Mouse (Mus musculus) CH12.LX (cell line): ENCODE data around the gene Pop5. TPM values are rescaled to one million over a fixed set of nuclear protein-coding genes. Genes with fewer than 3 reads are reported as not detected.

Experiments used
- DNase-seq: peaks from one replicate; pipeline ENCODE4 v3.0.0-alpha.2; 2013; ENCODE audit errors: extremely low read depth
- H3K27ac ChIP-seq: 2 replicates; pipeline ENCODE4 v1.5.1; 2012; ENCODE audit warnings: low read depth, mild to moderate bottlenecking, control low read depth, moderate library complexity; ENCODE audit not compliant: insufficient read depth
- H3K27me3 ChIP-seq: replicated peaks from 2 replicates; pipeline ENCODE3; 2012; ENCODE audit warnings: inconsistent platforms
- H3K36me3 ChIP-seq, 2 experiments: replicated peaks in 1 of 2; 2 replicates each; pipeline versions ENCODE3 to v1.6.1; 2012; ENCODE audit warnings: inconsistent platforms in 1 of 2, low read length in 1 of 2, mild to moderate bottlenecking in 1 of 2, mixed read lengths in 1 of 2, moderate library complexity in 1 of 2; ENCODE audit not compliant: control insufficient read depth in 1 of 2, insufficient read depth in 1 of 2
- H3K4me1 ChIP-seq, 2 experiments: 2 replicates each; pipeline ENCODE4 v1.6.1; 2012; ENCODE audit warnings: inconsistent platforms in 1 of 2, moderate library complexity in 1 of 2; ENCODE audit not compliant: insufficient read depth in 2 of 2, control insufficient read depth in 1 of 2
- H3K4me2 ChIP-seq: 2 replicates; pipeline ENCODE4 v1.6.1; 2012; ENCODE audit warnings: low read depth, mild to moderate bottlenecking, control low read depth; ENCODE audit not compliant: poor library complexity, insufficient read depth, severe bottlenecking
- H3K4me3 ChIP-seq, 3 experiments: fragments of 150-350 bp in 1 of 3; sonication (generic) in 1 of 3; replicated peaks in 1 of 3; 2 replicates each; pipeline versions ENCODE3 to v1.5.1; 2011 to 2012; ENCODE audit warnings: low read depth in 2 of 3, low read length in 2 of 3, mild to moderate bottlenecking in 2 of 3, moderate library complexity in 2 of 3, control low read depth in 1 of 3, improper control_type of control experiment in 1 of 3, inconsistent platforms in 1 of 3, mixed read lengths in 1 of 3; ENCODE audit not compliant: poor library complexity in 1 of 3
- H3K79me2 ChIP-seq: replicated peaks from 2 replicates; pipeline ENCODE4 v1.6.1; 2012; ENCODE audit warnings: mild to moderate bottlenecking, moderate library complexity; ENCODE audit not compliant: control insufficient read depth, poor library complexity, insufficient read depth, severe bottlenecking; ENCODE audit errors: extremely low read depth
- H3K9ac ChIP-seq: 2 replicates; pipeline ENCODE4 v1.6.1; 2012; ENCODE audit warnings: low read depth, mild to moderate bottlenecking, control low read depth, moderate library complexity; ENCODE audit not compliant: insufficient read depth
- H3K9me3 ChIP-seq: replicated peaks from 2 replicates; pipeline ENCODE3; 2012; ENCODE audit warnings: low read length, inconsistent platforms, mixed read lengths
- BHLHE40 ChIP-seq: IDR thresholded peaks from 2 replicates; pipeline ENCODE4 v1.6.1; 2011; ENCODE audit warnings: mild to moderate bottlenecking, low read depth, low read length, improper control_type of control experiment
- CHD1 ChIP-seq: IDR thresholded peaks from 2 replicates; pipeline ENCODE4 v1.6.1; 2012; ENCODE audit warnings: low read depth, low read length, improper control_type of control experiment, inconsistent platforms
- CHD2 ChIP-seq: IDR thresholded peaks from 2 replicates; pipeline ENCODE4 v1.6.1; 2011; ENCODE audit warnings: low read length, improper control_type of control experiment
- CTCF ChIP-seq, 2 experiments: IDR thresholded peaks in 1 of 2; conservative IDR thresholded peaks in 1 of 2; 2 replicates each; pipeline ENCODE4 v1.5.1; 2011 to 2012; ENCODE audit warnings: low read depth in 2 of 2, low read length in 2 of 2, improper control_type of control experiment in 1 of 2, inconsistent platforms in 1 of 2, mild to moderate bottlenecking in 1 of 2, moderate library complexity in 1 of 2
- ELF1 ChIP-seq: IDR thresholded peaks from 2 replicates; pipeline ENCODE4 v1.6.1; 2014; ENCODE audit warnings: low read depth, mild to moderate bottlenecking, inconsistent platforms, low read length, improper control_type of control experiment
- EP300 ChIP-seq: IDR thresholded peaks from 2 replicates; pipeline ENCODE4 v1.6.1; 2011; ENCODE audit warnings: low read length, improper control_type of control experiment
- ETS1 ChIP-seq: conservative IDR thresholded peaks from 2 replicates; pipeline ENCODE4 v1.6.1; 2012; ENCODE audit warnings: low read depth, mild to moderate bottlenecking, inconsistent platforms, low read length, improper control_type of control experiment, moderate library complexity
- GABPA ChIP-seq: IDR thresholded peaks from 2 replicates; pipeline ENCODE4 v1.6.1; 2012; ENCODE audit warnings: low read depth, low read length, improper control_type of control experiment, inconsistent platforms; ENCODE audit not compliant: insufficient replicate concordance
- IRF4 ChIP-seq: IDR thresholded peaks from 2 replicates; pipeline ENCODE4 v1.6.1; 2014; ENCODE audit warnings: low read depth, mild to moderate bottlenecking, inconsistent platforms, low read length, improper control_type of control experiment
- KAT2A ChIP-seq: IDR thresholded peaks from 2 replicates; pipeline ENCODE4 v1.6.1; 2012; ENCODE audit warnings: low read length, improper control_type of control experiment, inconsistent platforms; ENCODE audit not compliant: insufficient replicate concordance
- MAFK ChIP-seq: IDR thresholded peaks from 2 replicates; pipeline ENCODE4 v1.6.1; 2011; ENCODE audit warnings: low read length, improper control_type of control experiment; ENCODE audit not compliant: insufficient replicate concordance
- MAX ChIP-seq: IDR thresholded peaks from 2 replicates; pipeline ENCODE4 v1.6.1; 2011; ENCODE audit warnings: low read length, improper control_type of control experiment
- MEF2A ChIP-seq: IDR thresholded peaks from 2 replicates; pipeline ENCODE4 v1.6.1; 2014; ENCODE audit warnings: low read depth, mild to moderate bottlenecking, inconsistent platforms, low read length, improper control_type of control experiment, borderline replicate concordance
- MXI1 ChIP-seq: IDR thresholded peaks from 2 replicates; pipeline ENCODE4 v1.6.1; 2011; ENCODE audit warnings: mild to moderate bottlenecking, low read depth, low read length, improper control_type of control experiment
- NELFE ChIP-seq: IDR thresholded peaks from 2 replicates; pipeline ENCODE4 v1.6.1; 2011; ENCODE audit warnings: low read depth, low read length, improper control_type of control experiment
- NRF1 ChIP-seq: IDR thresholded peaks from 2 replicates; pipeline ENCODE4 v1.6.1; 2014; ENCODE audit warnings: low read depth, mild to moderate bottlenecking, inconsistent platforms, low read length, improper control_type of control experiment, moderate library complexity
- PAX5 ChIP-seq: IDR thresholded peaks from 2 replicates; pipeline ENCODE4 v1.6.1; 2012; ENCODE audit warnings: low read length, inconsistent platforms, mixed read lengths
- POLR2A ChIP-seq: IDR thresholded peaks from 2 replicates; pipeline ENCODE4 v1.6.1; 2011; ENCODE audit warnings: low read depth, mild to moderate bottlenecking, improper control_type of control experiment, low read length
- POLR2AphosphoS2 ChIP-seq: IDR thresholded peaks from 2 replicates; pipeline ENCODE4 v1.6.1; 2011; ENCODE audit warnings: low read depth, low read length, improper control_type of control experiment
- RAD21 ChIP-seq: IDR thresholded peaks from 2 replicates; pipeline ENCODE4 v1.6.1; 2011; ENCODE audit warnings: low read depth, mild to moderate bottlenecking, low read length, improper control_type of control experiment, moderate library complexity
- SIN3A ChIP-seq: IDR thresholded peaks from 2 replicates; pipeline ENCODE4 v1.6.1; 2012; ENCODE audit warnings: low read length, improper control_type of control experiment, inconsistent platforms
- SMC3 ChIP-seq: IDR thresholded peaks from 2 replicates; pipeline ENCODE4 v1.6.1; 2011; ENCODE audit warnings: low read depth, low read length, improper control_type of control experiment
- TBP ChIP-seq: conservative IDR thresholded peaks from 2 replicates; pipeline ENCODE4 v1.6.1; 2011; ENCODE audit warnings: low read depth, low read length, improper control_type of control experiment
- UBTF ChIP-seq: IDR thresholded peaks from 2 replicates; pipeline ENCODE4 v1.6.1; 2012; ENCODE audit warnings: low read depth, mild to moderate bottlenecking, inconsistent platforms, low read length, improper control_type of control experiment, moderate library complexity
- USF1 ChIP-seq: IDR thresholded peaks from 2 replicates; pipeline ENCODE4 v1.6.1; 2014; ENCODE audit warnings: low read depth, mild to moderate bottlenecking, inconsistent platforms, low read length, improper control_type of control experiment
- USF2 ChIP-seq: conservative IDR thresholded peaks from 2 replicates; pipeline ENCODE4 v1.6.1; 2011; ENCODE audit warnings: low read depth, low read length, improper control_type of control experiment
- ZC3H11A ChIP-seq: IDR thresholded peaks from 2 replicates; pipeline ENCODE4 v1.6.1; 2012; ENCODE audit warnings: low read depth, mild to moderate bottlenecking, inconsistent platforms, low read length, improper control_type of control experiment
- ZMIZ1 ChIP-seq: IDR thresholded peaks from 2 replicates; pipeline ENCODE4 v1.6.1; 2012; ENCODE audit warnings: low read depth, mild to moderate bottlenecking, inconsistent platforms, low read length, improper control_type of control experiment
- dilution Hi-C: fragments of 300-500 bp; cut with MboI; formaldehyde crosslinking; loops from 2 replicates; pipeline ENCODE4 v1.14.3; 2020; ENCODE audit warnings: low sequenced_read_pairs; ENCODE audit not compliant: extremely low pct_unique_long_range_greater_than_20kb, extremely low pct_ligation_motif_present
- in situ Hi-C: fragments of 300-500 bp; cut with MboI; formaldehyde crosslinking; loops from 3 replicates; pipeline ENCODE4 v1.14.3; 2019; ENCODE audit warnings: low sequenced_read_pairs, low pct_ligation_motif_present, low pct_unique_long_range_greater_than_20kb, mixed read lengths
- polyA plus RNA-seq: library from polyadenylated mRNA; unstranded; fragments of >175 nt; gene quantifications from 2 replicates; pipeline ENCODE4 v1.2.1, GENCODE M21; 2012; ENCODE audit warnings: low read depth; ENCODE audit not compliant: insufficient read length
- total RNA-seq, 2 experiments: library from RNA; depleted of rRNA; stranded (reverse); fragments of 300-350 nt in 1 of 2; fragments of >200 nt in 1 of 2; gene quantifications; 2 replicates each; pipeline ENCODE4 v1.2.3; 2012 to 2014

The Pop5 gene
- total RNA-seq (2012; rRNA removed) = 236 and 301 TPM in 2 replicates
- 156 and 161 TPM in 2 replicates for total RNA-seq (2014; rRNA removed)
- 127 and 163 TPM in 2 replicates for polyA plus RNA-seq

DNA sequence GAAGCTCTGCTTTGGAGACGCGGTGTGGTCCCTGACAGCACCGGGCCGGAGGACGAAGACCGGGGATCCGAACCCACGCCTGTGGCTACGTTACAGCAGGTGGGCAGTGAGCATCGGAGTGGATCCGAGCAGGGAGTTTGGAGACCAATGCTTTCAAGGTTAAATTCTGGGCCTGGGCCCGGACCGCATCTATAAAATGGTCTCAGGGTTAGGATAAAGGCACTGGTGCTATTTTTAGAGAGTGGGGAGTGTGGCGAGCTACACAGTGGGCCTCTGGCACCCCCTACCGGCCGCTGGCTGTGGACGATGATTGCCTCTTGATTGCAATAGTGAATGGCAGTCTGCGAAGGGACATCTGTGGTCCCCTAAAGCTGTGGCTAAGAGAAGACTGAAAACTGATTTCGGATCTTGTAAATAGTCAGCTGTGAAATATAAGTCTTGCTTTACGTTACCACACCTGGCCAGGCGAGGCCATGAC, at the start of gene Pop5:
Pop5 (plus strand) TSS at position 51 of the 478 bp plus-strand sequence.
- no peaks in the 10 kb centered on the region for H3K27me3 ChIP-seq
- in situ Hi-C loops (loop anchor here (5.0 kb wide), 2 partner anchors 109 to 259 kb away; no protein-coding TSS in a partner anchor), dilution Hi-C loops (no loop called here)
- peak; percentile 78 for DNase-seq
- no peak within 1 kb of the TSS for H3K27ac ChIP-seq
- peaks cover 19% of the 10 kb centered on the region for H3K79me2 ChIP-seq
- H3K4me2 ChIP-seq = no peak within 1 kb of the TSS
- peaks cover 10 to 27% of the 10 kb centered on the region in 2 experiments for H3K4me1 ChIP-seq
- H3K4me3 ChIP-seq = peak within 1 kb of the TSS in 1 of 3 experiments; percentile 21
- no peak within 1 kb of the TSS for H3K9ac ChIP-seq
- TF ChIP-seq SIN3A (no peak), ELF1 (no peak), CTCF (conservative IDR thresholded peaks at IDR 0.05 in 1 of 2, IDR thresholded peaks at IDR 0.05 in 1 of 2; ENCODE audit: low read depth in 2 of 2, low read length in 2 of 2) (peak; percentile 83 to 93), CHD1 (no peak), UBTF (no peak), IRF4 (no peak), TBP (no peak), CHD2 (no peak), ZC3H11A (no peak), SMC3 (peak; percentile 72), NELFE (no peak), RAD21 (peak; percentile 88), USF2 (no peak), PAX5 (no peak), GABPA (no peak), ZMIZ1 (no peak), MAFK (no peak), MEF2A (peak; percentile 97), POLR2A (no peak), EP300 (no peak)
- TF ChIP-seq, all 38 proteins: peak for 4
- Histone ChIP-seq H3K36me3 (peaks cover 13 to 15% of the 10 kb centered on the region in 2 experiments), H3K9me3 (no peaks in the 10 kb centered on the region)

DNA sequence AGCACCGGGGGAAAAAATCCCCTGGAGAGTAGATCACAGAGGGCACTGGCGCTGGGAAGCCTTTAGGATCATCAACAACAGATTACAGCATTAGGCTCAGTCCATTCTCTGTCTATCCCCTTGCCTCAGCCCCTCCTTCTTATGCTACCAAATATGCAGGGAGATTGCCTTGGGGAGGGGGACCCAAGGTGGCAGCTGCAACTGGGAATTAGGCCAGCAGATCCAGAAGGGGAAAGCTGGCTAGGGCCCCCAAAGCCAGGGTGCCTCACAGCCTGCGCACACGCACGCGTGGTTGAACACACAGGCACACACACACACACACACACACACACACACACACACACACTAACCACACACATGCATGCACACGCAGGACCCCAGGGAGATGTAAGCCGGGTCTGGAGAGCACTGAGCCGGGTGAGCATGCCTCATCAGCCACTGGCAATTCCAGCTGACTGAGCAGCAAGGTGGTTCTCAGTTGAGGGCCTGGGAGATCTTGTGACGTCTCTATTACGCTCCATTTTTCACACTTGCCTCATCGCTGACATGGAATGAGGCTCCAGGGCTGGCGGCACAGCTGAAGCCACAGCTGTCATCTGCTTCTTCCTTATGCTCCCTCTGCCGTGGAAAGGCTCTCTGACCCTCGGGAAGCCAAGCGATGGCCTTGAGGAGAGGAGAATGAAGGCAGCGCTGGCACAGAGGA, 49.1 kb upstream of the Pop5 start:
- H3K79me2 ChIP-seq = no peaks in the 10 kb centered on the region
- H3K9ac ChIP-seq = peak overlapping the region; percentile 62
- DNase-seq = peak; percentile 60
- 0 out of 2 replicates have a peak overlapping the region, but pooled peaks have one; percentile 23 for H3K27ac ChIP-seq
- no peaks in the 10 kb centered on the region for H3K36me3 ChIP-seq
- peak overlapping the region; percentile 80 for H3K4me2 ChIP-seq
- in situ Hi-C loops (no loop called here), dilution Hi-C loops (no loop called here)
- peaks cover 35% of the 10 kb centered on the region for H3K27me3 ChIP-seq
- H3K4me1 ChIP-seq = peaks cover 10 to 31% of the 10 kb centered on the region in 2 experiments
- H3K4me3 ChIP-seq = peak overlapping the region in 2 of 3 experiments; percentile 44 to 50
- no peak for TF ChIP-seq POLR2AphosphoS2
- 0 out of 2 replicates have a peak, but pooled peaks have one; percentile 35 for TF ChIP-seq IRF4
- peak; percentile 78 for TF ChIP-seq MAX
- TF ChIP-seq PAX5 = no peak
- TF ChIP-seq MXI1 = peak; percentile 60; the same call in 1 of the 2 replicates
- peak; percentile 77 for TF ChIP-seq BHLHE40
- no peak for TF ChIP-seq USF1
- no peak for TF ChIP-seq KAT2A
- peak; percentile 64 for TF ChIP-seq NRF1
- peak; percentile 50; the same call in 1 of the 2 replicates for TF ChIP-seq ETS1
- TF ChIP-seq SIN3A = 0 out of 2 replicates have a peak, but pooled peaks have one; percentile 35
- peaks cover 3% of the 10 kb centered on the region for H3K9me3 ChIP-seq
